Mouse (Mus musculus): ENCODE measurements around the gene Fam57a. TPM values are rescaled to one million over a fixed set of nuclear protein-coding genes. Genes with fewer than 3 reads are reported as not detected.
A peak's percentile ranks its signal among the peaks of the same experiment; 100 is the strongest.

The Fam57a gene
- polyA plus RNA-seq, 1 experiment from 2014 or later: 27.3 TPM

- no peak overlapping the region for H3K9ac ChIP-seq
- no peak overlapping the region for H3K4me2 ChIP-seq
- peaks cover 8% of the 10 kb centered on the region; the same call in 1 of the 2 replicates for H3K36me3 ChIP-seq
- WGBS: 62% methylated on average over 4 of the region's 4 CpGs
- no peak overlapping the region for H3K4me3 ChIP-seq
- H3K27me3 ChIP-seq: no peaks in the 10 kb centered on the region
- no peak for ATAC-seq (ENCODE audit: low FRiP score, low read depth)
- H3K4me1 ChIP-seq (replicated peaks): peaks cover 20% of the 10 kb centered on the region
- no peaks in the 10 kb centered on the region for H3K9me3 ChIP-seq
- peak overlapping the region; percentile 28; the same call in 1 of the 2 replicates for H3K27ac ChIP-seq (replicated peaks)
These were observed 76.0 kb downstream of the Fam57a start for GRCm38 (mm10) chr11:76255431-76256001.

- no peak overlapping the region for H3K4me2 ChIP-seq
- no peaks in the 10 kb centered on the region for H3K9me3 ChIP-seq
- no peak overlapping the region; the same call in 1 of the 2 replicates for H3K27ac ChIP-seq (replicated peaks)
- no peaks in the 10 kb centered on the region for H3K27me3 ChIP-seq
- H3K4me3 ChIP-seq: no peak overlapping the region
- no peak for ATAC-seq (ENCODE audit: low FRiP score, low read depth)
- 49% methylated on average over 5 of the region's 5 CpGs for WGBS
- peaks cover 2% of the 10 kb centered on the region; the same call in 1 of the 2 replicates for H3K36me3 ChIP-seq
- H3K4me1 ChIP-seq (replicated peaks): peaks cover 26% of the 10 kb centered on the region
- H3K9ac ChIP-seq: no peak overlapping the region
These were observed 76.7 kb downstream of the Fam57a start for GRCm38 (mm10) chr11:76256129-76256528.

GRCm38 (mm10) chr11:76257386-76257785, 77.9 kb downstream of the Fam57a start:
- no peak overlapping the region for H3K9ac ChIP-seq
- H3K36me3 ChIP-seq: no peaks in the 10 kb centered on the region
- ATAC-seq (ENCODE audit: low FRiP score, low read depth): no peak
- no peak overlapping the region for H3K27ac ChIP-seq (replicated peaks)
- no peaks in the 10 kb centered on the region for H3K9me3 ChIP-seq
- 82% methylated on average over 4 of the region's 4 CpGs for WGBS
- H3K27me3 ChIP-seq: no peaks in the 10 kb centered on the region
- H3K4me1 ChIP-seq (replicated peaks): peaks cover 37% of the 10 kb centered on the region
- no peak overlapping the region for H3K4me2 ChIP-seq
- no peak overlapping the region for H3K4me3 ChIP-seq

GRCm38 (mm10) chr11:76258511-76258910, 79.0 kb downstream of the Fam57a start:
- Histone ChIP-seq H3K4me3 (no peak overlapping the region), H3K4me1 (replicated peaks) (peaks cover 46% of the 10 kb centered on the region)
- 70% methylated on average over 6 of the region's 6 CpGs for WGBS

GRCm38 (mm10) chr11:76260208-76261050, 81.0 kb downstream of the Fam57a start:
- H3K4me1 ChIP-seq (replicated peaks): peaks cover 42% of the 10 kb centered on the region
- no peak overlapping the region for H3K4me2 ChIP-seq
- H3K4me3 ChIP-seq: no peak overlapping the region
- ATAC-seq (ENCODE audit: low FRiP score, low read depth): peak; percentile 63
- WGBS: 35% methylated on average over 10 of the region's 10 CpGs
- no peak overlapping the region; the same call in 1 of the 2 replicates for H3K27ac ChIP-seq (replicated peaks)
- no peaks in the 10 kb centered on the region for H3K27me3 ChIP-seq
- H3K9me3 ChIP-seq: no peaks in the 10 kb centered on the region
- H3K36me3 ChIP-seq: no peaks in the 10 kb centered on the region
- no peak overlapping the region for H3K9ac ChIP-seq

More at GRCm38 (mm10) chr11:76258511-76258910, 79.0 kb downstream of the Fam57a start:
- H3K9me3 ChIP-seq: no peaks in the 10 kb centered on the region
- H3K27me3 ChIP-seq: no peaks in the 10 kb centered on the region
- H3K9ac ChIP-seq: no peak overlapping the region
- H3K4me2 ChIP-seq: no peak overlapping the region
- H3K36me3 ChIP-seq: no peaks in the 10 kb centered on the region
- ATAC-seq (ENCODE audit: low FRiP score, low read depth): no peak
- no peak overlapping the region for H3K27ac ChIP-seq (replicated peaks)

GRCm38 (mm10) chr11:76261224-76261623, 81.8 kb downstream of the Fam57a start:
- peaks cover 41% of the 10 kb centered on the region for H3K4me1 ChIP-seq (replicated peaks)
- no peak for ATAC-seq (ENCODE audit: low FRiP score, low read depth)
- H3K9ac ChIP-seq: no peak overlapping the region
- H3K27me3 ChIP-seq: no peaks in the 10 kb centered on the region
- H3K27ac ChIP-seq (replicated peaks): no peak overlapping the region
- no peak overlapping the region for H3K4me3 ChIP-seq
- no peak overlapping the region for H3K4me2 ChIP-seq
- no peaks in the 10 kb centered on the region for H3K9me3 ChIP-seq
- no peaks in the 10 kb centered on the region for H3K36me3 ChIP-seq
- 66% methylated on average over 12 of the region's 12 CpGs for WGBS

- 6% methylated on average over 19 of the region's 19 CpGs for WGBS
- no peaks in the 10 kb centered on the region for H3K27me3 ChIP-seq
- H3K27ac ChIP-seq (replicated peaks): no peak overlapping the region
- H3K36me3 ChIP-seq: no peaks in the 10 kb centered on the region
- peaks cover 43% of the 10 kb centered on the region for H3K4me1 ChIP-seq (replicated peaks)
- 0 out of 2 replicates have a peak overlapping the region, but pooled peaks have one; percentile 10 for H3K9ac ChIP-seq
- H3K4me2 ChIP-seq: peak overlapping the region; percentile 30
- H3K9me3 ChIP-seq: no peaks in the 10 kb centered on the region
- H3K4me3 ChIP-seq: no peak overlapping the region
- no peak for ATAC-seq (ENCODE audit: low FRiP score, low read depth)
These were observed 83.3 kb downstream of the Fam57a start for GRCm38 (mm10) chr11:76262611-76263351.

Other genes starting within 250 kb of the Fam57a start
- 3.0 and 3.1 TPM in 2 replicates for gene Rph3al, start 241.2 kb upstream of the Fam57a start, polyA plus RNA-seq (2015; fragmentation: Nextera tagmentation; extraction: Ambion mirVana)
- 4.3 and 5.0 TPM in 2 replicates for gene 1700016K19Rik, start 179.8 kb upstream of the Fam57a start, polyA plus RNA-seq (2015; fragmentation: Nextera tagmentation; extraction: Ambion mirVana)
- 11.4 and 13.4 TPM in 2 replicates for gene Rflnb, start 151.9 kb upstream of the Fam57a start, polyA plus RNA-seq (2015; fragmentation: Nextera tagmentation; extraction: Ambion mirVana)
- 67.7 and 68.4 TPM in 2 replicates for gene Vps53, start within 50 bp of the Fam57a start, polyA plus RNA-seq (2015; fragmentation: Nextera tagmentation; extraction: Ambion mirVana)
- gene Dbil5, start 37.9 kb downstream of the Fam57a start, polyA plus RNA-seq (2015; fragmentation: Nextera tagmentation; extraction: Ambion mirVana): 0.38 and 0.60 TPM in 2 replicates
- 15.5 and 17.9 TPM in 2 replicates for gene Gemin4, start 38.0 kb downstream of the Fam57a start, polyA plus RNA-seq (2015; fragmentation: Nextera tagmentation; extraction: Ambion mirVana)
- gene Mrm3, start 64.0 kb downstream of the Fam57a start, polyA plus RNA-seq (2015; fragmentation: Nextera tagmentation; extraction: Ambion mirVana): 23.8 and 26.6 TPM in 2 replicates
- 119 and 120 TPM in 2 replicates for gene Glod4, start 64.1 kb downstream of the Fam57a start, polyA plus RNA-seq (2015; fragmentation: Nextera tagmentation; extraction: Ambion mirVana)
- gene Nxn, start 219.5 kb downstream of the Fam57a start, polyA plus RNA-seq (2015; fragmentation: Nextera tagmentation; extraction: Ambion mirVana): 26.1 and 27.5 TPM in 2 replicates
- 91.9 and 103 TPM in 2 replicates for gene Timm22, start 227.3 kb downstream of the Fam57a start, polyA plus RNA-seq (2015; fragmentation: Nextera tagmentation; extraction: Ambion mirVana)

All from hindbrain, embryonic 15.5 days (tissue).